Mouse (Mus musculus) ES-Bruce4 (cell line): ENCODE data around the gene Fgf2. TPM values are rescaled to one million over a fixed set of nuclear protein-coding genes. Genes with fewer than 3 reads are reported as not detected.

Experiments
- H3K27ac ChIP-seq: 2 replicates; pipeline ENCODE4 v1.5.1; 2012; ENCODE audit warnings: low read length, inconsistent platforms; ENCODE audit not compliant: insufficient read depth
- H3K27me3 ChIP-seq: 2 replicates; pipeline ENCODE4 v1.6.1; 2012; ENCODE audit warnings: mild to moderate bottlenecking, low read length, inconsistent platforms; ENCODE audit not compliant: control insufficient read depth, poor library complexity, insufficient read depth, severe bottlenecking
- H3K36me3 ChIP-seq: 2 replicates; pipeline ENCODE4 v1.6.1; 2012; ENCODE audit warnings: inconsistent platforms, mild to moderate bottlenecking, low read length, moderate library complexity; ENCODE audit not compliant: control insufficient read depth, poor library complexity, insufficient read depth, severe bottlenecking
- H3K4me1 ChIP-seq: one replicate; pipeline ENCODE4 v1.8.1; 2011; ENCODE audit warnings: low read length; ENCODE audit not compliant: control insufficient read depth, insufficient read depth
- H3K4me3 ChIP-seq: 2 replicates; pipeline ENCODE4 v1.5.1; 2011; ENCODE audit warnings: low read depth, mild to moderate bottlenecking, low read length
- H3K9ac ChIP-seq: 2 replicates; pipeline ENCODE4 v1.6.1; 2012; ENCODE audit warnings: low read depth, mild to moderate bottlenecking, inconsistent platforms; ENCODE audit not compliant: poor library complexity, severe bottlenecking
- H3K9me3 ChIP-seq: replicated peaks from 2 replicates; pipeline ENCODE4 v1.6.1; 2012; ENCODE audit warnings: mild to moderate bottlenecking, low read length, inconsistent platforms; ENCODE audit not compliant: control insufficient read depth, poor library complexity, insufficient read depth, severe bottlenecking
- CTCF ChIP-seq: IDR thresholded peaks from one replicate; pipeline ENCODE4 v1.8.1; 2011; ENCODE audit warnings: low read depth, low read length
- EP300 ChIP-seq: IDR thresholded peaks from 2 replicates; pipeline ENCODE4 v1.6.1; 2011; ENCODE audit warnings: low read depth, low read length; ENCODE audit not compliant: insufficient read depth
- POLR2A ChIP-seq: IDR thresholded peaks from one replicate; pipeline ENCODE4 v1.8.1; 2011; ENCODE audit warnings: low read length; ENCODE audit not compliant: insufficient read depth
- polyA plus RNA-seq: library from polyadenylated mRNA; stranded (reverse); fragments of >200 nt; gene quantifications from 2 replicates; pipeline ENCODE4 v1.2.4, GENCODE M21; 2011; ENCODE audit warnings: low read depth; ENCODE audit not compliant: missing spikeins, insufficient read depth, insufficient read length

Fgf2 gene
- polyA plus RNA-seq, 1 experiment = 0.90 TPM

DNA sequence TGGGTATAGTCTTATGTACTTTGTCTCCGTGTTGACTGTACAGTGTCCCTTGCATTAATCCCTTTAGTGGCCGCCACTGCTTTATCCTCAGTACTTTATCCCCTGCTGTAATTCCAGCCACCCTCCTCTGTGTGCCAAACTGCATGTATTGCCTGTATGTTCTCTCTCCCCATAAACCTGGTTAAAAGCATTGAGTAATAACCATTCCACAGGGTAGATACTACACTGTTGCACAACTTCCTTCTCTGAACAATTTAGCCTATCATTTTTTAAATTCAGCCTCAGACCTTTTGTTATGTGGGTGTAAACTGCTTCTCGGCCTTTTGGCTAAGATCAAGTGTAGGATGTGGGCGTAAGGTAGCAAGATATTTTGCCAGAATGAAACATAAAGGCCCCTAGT is 17.0 kb downstream of the Fgf2 start:
- no peak overlapping the region for H3K4me3 ChIP-seq
- no peaks in the 10 kb centered on the region for H3K9me3 ChIP-seq
- TF ChIP-seq POLR2A (no peak), CTCF (no peak), EP300 (no peak)
- H3K4me1 ChIP-seq = no peaks in the 10 kb centered on the region
- no peaks in the 10 kb centered on the region; the same call in 1 of the 2 replicates for H3K27me3 ChIP-seq
- no peak overlapping the region for H3K9ac ChIP-seq
- H3K27ac ChIP-seq = no peak overlapping the region
- H3K36me3 ChIP-seq = no peaks in the 10 kb centered on the region

DNA sequence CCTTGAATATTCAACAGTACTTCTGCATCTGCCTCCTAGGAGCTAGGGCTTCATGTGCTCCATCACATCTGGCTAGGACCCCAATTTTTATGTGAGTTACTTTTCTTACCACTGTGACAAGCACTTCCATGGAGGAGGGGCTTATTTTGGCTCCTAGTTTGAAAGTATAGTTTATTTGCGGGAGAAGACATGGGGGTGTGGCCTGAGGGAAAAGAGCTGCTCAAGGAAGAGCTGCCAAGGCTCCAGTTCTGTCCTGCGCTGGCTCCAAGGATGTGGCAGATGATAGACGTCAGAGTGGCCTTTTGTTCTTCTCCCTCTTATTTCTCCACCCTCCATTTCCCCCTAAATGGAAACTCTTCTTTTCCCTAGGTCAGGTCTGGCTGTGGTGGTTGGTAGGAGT is 17.8 kb downstream of the Fgf2 start:
- TF ChIP-seq CTCF (no peak), POLR2A (no peak), EP300 (no peak)
- Histone ChIP-seq H3K4me1 (no peaks in the 10 kb centered on the region), H3K4me3 (no peak overlapping the region), H3K9ac (no peak overlapping the region), H3K27me3 (no peaks in the 10 kb centered on the region; the same call in 1 of the 2 replicates), H3K36me3 (no peaks in the 10 kb centered on the region), H3K9me3 (no peaks in the 10 kb centered on the region), H3K27ac (no peak overlapping the region)

DNA sequence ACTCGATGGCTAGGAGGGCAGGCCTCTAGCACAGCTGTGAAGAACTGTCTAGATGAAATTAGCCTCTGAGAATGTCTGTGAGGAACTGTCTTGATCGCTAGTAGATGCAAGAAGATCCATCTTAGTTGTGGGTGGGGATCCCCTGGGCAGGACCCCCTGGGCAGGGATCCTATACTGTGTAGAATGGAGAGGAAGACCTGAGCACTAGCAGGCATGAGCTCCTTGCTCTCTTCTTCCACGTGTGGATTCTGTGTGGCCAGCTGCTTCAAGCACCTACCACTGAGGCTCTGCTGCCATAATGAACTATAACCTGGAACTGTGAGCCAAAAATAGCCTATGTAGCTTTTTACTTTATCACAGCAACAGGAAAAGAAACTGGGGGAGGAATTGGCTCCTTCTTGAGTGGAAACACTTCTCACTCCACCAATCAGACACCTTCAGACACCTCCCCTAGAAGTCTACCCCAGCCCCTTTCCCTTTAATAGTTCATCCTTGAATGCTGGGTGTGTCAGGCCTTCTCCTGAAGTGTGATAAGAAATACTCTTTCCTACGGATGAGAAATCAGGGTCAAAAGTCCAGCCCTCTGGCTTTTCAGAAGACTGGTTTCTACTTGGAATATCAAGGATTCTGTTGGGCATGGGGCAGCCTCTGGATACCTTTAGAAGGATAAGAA is 18.4 kb downstream of the Fgf2 start:
- H3K4me3 ChIP-seq = no peak overlapping the region
- no peaks in the 10 kb centered on the region; the same call in 1 of the 2 replicates for H3K27me3 ChIP-seq
- no peak overlapping the region for H3K27ac ChIP-seq
- no peaks in the 10 kb centered on the region for H3K4me1 ChIP-seq
- TF ChIP-seq POLR2A = no peak
- TF ChIP-seq EP300 = no peak
- TF ChIP-seq CTCF = no peak
- no peak overlapping the region for H3K9ac ChIP-seq
- H3K9me3 ChIP-seq = no peaks in the 10 kb centered on the region
- H3K36me3 ChIP-seq = no peaks in the 10 kb centered on the region

DNA sequence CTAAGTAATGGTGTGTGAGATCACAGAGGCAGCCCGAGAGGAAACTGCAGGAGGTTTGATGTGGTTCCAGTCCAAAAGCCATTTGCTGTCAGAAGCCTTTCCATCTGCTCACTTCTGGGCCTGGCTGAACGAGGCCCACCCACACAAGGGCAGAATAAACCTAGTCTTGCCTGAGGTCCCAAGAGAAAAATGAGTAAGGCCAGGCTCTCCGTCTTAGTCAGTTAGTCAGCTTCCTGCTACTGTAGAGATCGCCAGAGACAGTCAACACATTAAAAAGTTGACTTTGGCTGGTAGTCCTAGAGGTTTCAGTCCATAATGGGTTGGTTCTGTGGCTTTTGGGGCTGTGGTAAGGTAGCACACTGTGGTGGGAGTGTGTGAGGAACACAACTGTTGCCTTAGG is 22.3 kb downstream of the Fgf2 start:
- no peaks in the 10 kb centered on the region; the same call in 1 of the 2 replicates for H3K27me3 ChIP-seq
- H3K9ac ChIP-seq = no peak overlapping the region
- H3K4me3 ChIP-seq = no peak overlapping the region
- TF ChIP-seq POLR2A = no peak
- no peak for TF ChIP-seq EP300
- TF ChIP-seq CTCF = no peak
- no peaks in the 10 kb centered on the region for H3K4me1 ChIP-seq
- H3K9me3 ChIP-seq = no peaks in the 10 kb centered on the region
- no peak overlapping the region for H3K27ac ChIP-seq
- no peaks in the 10 kb centered on the region for H3K36me3 ChIP-seq

DNA sequence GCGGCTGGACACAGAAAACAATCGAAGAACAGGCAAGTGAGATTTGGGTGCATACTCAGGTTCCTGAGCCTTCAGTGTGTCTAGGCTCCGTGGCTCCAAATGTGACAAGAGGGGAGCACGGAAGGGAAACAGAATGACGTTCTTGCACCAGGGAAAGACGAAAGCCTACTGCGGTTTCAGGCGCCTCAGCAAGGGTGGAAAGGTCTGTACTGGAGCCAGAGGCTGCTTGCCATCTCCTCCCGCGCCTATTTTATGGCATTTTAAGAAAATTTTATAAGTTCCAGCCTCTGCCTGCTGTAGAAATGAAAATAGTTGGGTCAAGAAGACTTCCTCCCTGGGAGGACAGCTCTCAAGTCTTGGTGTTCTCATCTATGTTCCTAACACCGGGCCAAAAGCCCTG is 25.6 kb downstream of the Fgf2 start:
- H3K9ac ChIP-seq = no peak overlapping the region
- no peaks in the 10 kb centered on the region for H3K9me3 ChIP-seq
- no peaks in the 10 kb centered on the region for H3K36me3 ChIP-seq
- H3K27ac ChIP-seq = no peak overlapping the region
- no peaks in the 10 kb centered on the region; the same call in 1 of the 2 replicates for H3K27me3 ChIP-seq
- H3K4me1 ChIP-seq = no peaks in the 10 kb centered on the region
- H3K4me3 ChIP-seq = no peak overlapping the region
- no peak for TF ChIP-seq CTCF
- no peak for TF ChIP-seq POLR2A
- TF ChIP-seq EP300 = no peak

DNA sequence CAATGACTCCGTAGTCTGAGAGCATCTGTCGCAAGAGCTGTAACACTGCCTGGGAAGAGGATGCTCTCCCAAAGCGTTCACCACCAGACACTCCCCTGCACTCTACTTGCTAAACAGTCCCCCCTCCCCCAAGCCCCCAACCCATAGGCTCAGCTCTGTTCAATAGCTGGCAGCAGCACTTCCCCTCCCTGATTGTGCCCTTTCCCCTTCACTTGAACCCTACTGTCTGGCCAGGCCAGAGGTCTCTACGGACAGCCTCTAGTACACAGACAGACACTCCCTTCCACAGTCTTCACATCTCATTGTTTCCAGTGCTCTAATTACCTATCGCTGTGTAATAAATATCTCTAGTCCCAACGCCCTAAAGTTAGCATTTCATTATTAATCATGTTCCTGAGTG is 29.8 kb downstream of the Fgf2 start:
- Histone ChIP-seq H3K9me3 (no peaks in the 10 kb centered on the region), H3K36me3 (no peaks in the 10 kb centered on the region), H3K9ac (no peak overlapping the region), H3K27ac (no peak overlapping the region), H3K4me3 (no peak overlapping the region), H3K27me3 (no peaks in the 10 kb centered on the region), H3K4me1 (no peaks in the 10 kb centered on the region)
- TF ChIP-seq EP300 (no peak), CTCF (no peak)
